Mouse (Mus musculus): ENCODE measurements at regions not wholly inside any gene's neighbourhood (a gene's known extent, or its start where the extent isn't known, plus 50 kb on each side); places are given as distances from the start of the nearest gene placed in this dataset.

DNA sequence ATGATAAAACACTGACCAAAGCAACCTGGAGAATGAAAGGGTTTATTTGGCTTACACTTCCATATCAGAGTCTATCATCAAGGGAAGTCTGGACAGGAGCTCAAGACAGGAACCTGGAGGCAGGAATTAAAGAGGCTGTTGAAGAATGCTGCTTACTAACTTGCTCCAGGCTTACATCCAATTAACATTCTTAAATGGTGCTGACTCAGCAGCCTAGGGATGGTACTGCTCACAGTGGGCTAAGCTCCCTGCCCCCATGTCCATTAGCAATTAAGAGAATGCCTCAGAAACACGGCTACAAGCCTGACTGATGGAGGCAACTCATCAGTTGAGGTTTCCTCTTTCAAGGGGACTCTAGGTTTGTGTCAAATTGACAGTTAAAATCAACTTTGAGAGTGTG lies 153.3 kb upstream of the Jun start:
- H3K27ac ChIP-seq (ENCODE audit: low read length): no peak overlapping the region

DNA sequence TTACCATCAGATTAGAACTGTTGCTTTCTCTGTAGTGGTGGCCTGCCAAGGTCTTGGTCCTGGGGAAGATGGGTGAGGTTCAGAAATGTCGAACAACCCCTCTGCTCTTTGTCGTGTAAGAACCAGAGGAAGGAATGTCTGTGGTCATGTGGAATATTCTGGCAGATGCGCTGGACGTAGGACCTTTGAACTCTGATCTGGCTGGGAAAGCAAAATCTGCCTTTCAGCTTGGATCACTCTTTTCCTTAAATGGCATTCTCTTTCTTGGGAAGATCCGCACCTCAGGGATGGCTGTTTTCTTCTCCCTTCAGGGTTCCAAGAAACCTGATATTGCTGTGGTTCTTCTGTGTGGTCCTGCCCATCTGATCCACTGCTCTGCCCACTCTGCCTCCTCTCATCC lies 155.8 kb upstream of the Jun start:
- ATAC-seq (ENCODE audit: insufficient number of reproducible peaks, insufficient read depth, low FRiP score, low read depth): no peak
- Histone ChIP-seq H3K4me3 (ENCODE audit: low read depth, low read length) (no peak overlapping the region), H3K9ac (replicated peaks; ENCODE audit: low read depth, low read length) (no peak overlapping the region), H3K4me1 (ENCODE audit: control insufficient read depth, insufficient read depth, low read length) (no peaks in the 10 kb centered on the region), H3K27ac (ENCODE audit: low read length) (no peak overlapping the region), H3K9me3 (ENCODE audit: control insufficient read depth, low read depth, low read length) (0 out of 2 replicates have a peak, but pooled peaks cover 4% of the 10 kb centered on the region), H3K36me3 (ENCODE audit: control insufficient read depth, insufficient read depth, low read length) (no peaks in the 10 kb centered on the region), H3K27me3 (ENCODE audit: control insufficient read depth, insufficient read depth, low read length) (no peaks in the 10 kb centered on the region), H3K4me2 (replicated peaks; ENCODE audit: low read depth, low read length) (no peak overlapping the region)
- WGBS: 80% methylated on average over 5 of the region's 5 CpGs

More for the DNA sequence above, 153.3 kb upstream of the Jun start:
- Histone ChIP-seq H3K36me3 (ENCODE audit: control insufficient read depth, insufficient read depth, low read length) (no peaks in the 10 kb centered on the region), H3K9me3 (ENCODE audit: control insufficient read depth, low read depth, low read length) (0 out of 2 replicates have a peak, but pooled peaks cover 4% of the 10 kb centered on the region), H3K4me2 (replicated peaks; ENCODE audit: low read depth, low read length) (no peak overlapping the region), H3K9ac (replicated peaks; ENCODE audit: low read depth, low read length) (no peak overlapping the region), H3K27me3 (ENCODE audit: control insufficient read depth, insufficient read depth, low read length) (no peaks in the 10 kb centered on the region), H3K4me3 (ENCODE audit: low read depth, low read length) (no peak overlapping the region), H3K4me1 (ENCODE audit: control insufficient read depth, insufficient read depth, low read length) (no peaks in the 10 kb centered on the region)
- WGBS: 67% methylated on average over 1 of the region's 1 CpGs
- no peak for ATAC-seq (ENCODE audit: insufficient number of reproducible peaks, insufficient read depth, low FRiP score, low read depth)

DNA sequence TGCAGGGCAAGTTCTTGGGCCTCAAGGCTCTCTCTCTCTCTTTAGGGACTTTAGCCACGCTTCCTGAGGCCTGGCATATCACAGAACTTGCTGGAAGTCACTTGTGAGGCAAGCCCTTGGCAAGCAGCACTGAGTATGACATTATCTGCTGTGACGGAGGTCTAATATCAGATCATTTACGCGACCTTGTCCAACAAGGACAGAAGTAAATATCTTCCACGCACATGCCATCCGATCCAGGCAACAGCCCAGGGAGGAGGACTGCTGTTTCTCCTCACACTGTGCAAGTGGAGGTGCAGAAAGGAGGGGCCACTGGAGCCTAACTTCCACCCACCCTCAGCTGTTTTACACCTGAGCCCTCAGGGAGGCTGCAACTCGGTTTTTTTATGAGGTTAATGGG lies 156.8 kb upstream of the Jun start:
- WGBS: 64% methylated on average over 7 of the region's 7 CpGs
- Histone ChIP-seq H3K9me3 (ENCODE audit: control insufficient read depth, low read depth, low read length) (0 out of 2 replicates have a peak, but pooled peaks cover 4% of the 10 kb centered on the region), H3K4me1 (ENCODE audit: control insufficient read depth, insufficient read depth, low read length) (no peaks in the 10 kb centered on the region), H3K27ac (ENCODE audit: low read length) (no peak overlapping the region), H3K9ac (replicated peaks; ENCODE audit: low read depth, low read length) (no peak overlapping the region), H3K4me2 (replicated peaks; ENCODE audit: low read depth, low read length) (no peak overlapping the region), H3K36me3 (ENCODE audit: control insufficient read depth, insufficient read depth, low read length) (no peaks in the 10 kb centered on the region), H3K27me3 (ENCODE audit: control insufficient read depth, insufficient read depth, low read length) (no peaks in the 10 kb centered on the region), H3K4me3 (ENCODE audit: low read depth, low read length) (no peak overlapping the region)
- no peak for ATAC-seq (ENCODE audit: insufficient number of reproducible peaks, insufficient read depth, low FRiP score, low read depth)

DNA sequence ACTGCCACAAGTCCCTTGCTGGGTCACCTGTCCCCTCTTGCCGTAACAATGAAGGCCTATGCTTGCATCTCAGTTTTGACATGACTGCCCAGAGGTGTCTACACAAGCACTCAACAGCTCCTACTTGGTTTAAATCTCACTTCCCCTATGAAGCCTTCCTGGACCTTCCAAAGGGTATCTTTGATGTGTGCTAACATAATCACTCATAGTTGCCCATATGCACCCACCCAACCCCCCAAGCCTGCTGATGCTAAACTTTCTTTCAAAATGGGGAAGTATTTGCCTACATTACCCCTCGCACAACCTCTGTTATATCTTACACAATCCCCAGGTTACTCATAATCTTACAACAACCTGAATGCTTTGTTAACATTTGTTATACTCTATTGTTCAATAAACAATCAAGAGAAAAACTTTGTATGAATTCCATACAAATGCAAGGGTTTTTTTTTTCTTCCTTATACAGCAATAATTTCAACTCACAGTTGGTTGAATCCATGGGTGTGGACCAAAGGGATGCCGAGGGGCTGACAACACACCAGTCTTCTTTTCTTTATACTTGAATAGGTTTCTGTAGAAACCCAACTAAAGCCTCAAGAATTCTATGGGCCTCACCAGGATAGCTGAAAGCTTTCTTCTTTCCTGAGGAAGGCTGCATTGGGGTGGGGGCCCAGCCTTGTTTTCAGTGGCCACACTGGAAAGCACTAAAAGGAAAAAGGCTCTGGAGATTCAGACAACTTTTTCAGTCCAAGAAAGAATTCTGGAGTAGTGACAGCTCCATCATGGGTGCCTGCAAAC lies 157.5 kb upstream of the Jun start:
- 0 out of 2 replicates have a peak, but pooled peaks cover 4% of the 10 kb centered on the region for H3K9me3 ChIP-seq (ENCODE audit: control insufficient read depth, low read depth, low read length)
- no peaks in the 10 kb centered on the region for H3K27me3 ChIP-seq (ENCODE audit: control insufficient read depth, insufficient read depth, low read length)
- 87% methylated on average over 3 of the region's 3 CpGs for WGBS
- H3K36me3 ChIP-seq (ENCODE audit: control insufficient read depth, insufficient read depth, low read length): no peaks in the 10 kb centered on the region
- no peak for ATAC-seq (ENCODE audit: insufficient number of reproducible peaks, insufficient read depth, low FRiP score, low read depth)
- no peaks in the 10 kb centered on the region for H3K4me1 ChIP-seq (ENCODE audit: control insufficient read depth, insufficient read depth, low read length)
- no peak overlapping the region for H3K4me2 ChIP-seq (replicated peaks; ENCODE audit: low read depth, low read length)
- no peak overlapping the region for H3K4me3 ChIP-seq (ENCODE audit: low read depth, low read length)
- H3K27ac ChIP-seq (ENCODE audit: low read length): no peak overlapping the region
- H3K9ac ChIP-seq (replicated peaks; ENCODE audit: low read depth, low read length): no peak overlapping the region

DNA sequence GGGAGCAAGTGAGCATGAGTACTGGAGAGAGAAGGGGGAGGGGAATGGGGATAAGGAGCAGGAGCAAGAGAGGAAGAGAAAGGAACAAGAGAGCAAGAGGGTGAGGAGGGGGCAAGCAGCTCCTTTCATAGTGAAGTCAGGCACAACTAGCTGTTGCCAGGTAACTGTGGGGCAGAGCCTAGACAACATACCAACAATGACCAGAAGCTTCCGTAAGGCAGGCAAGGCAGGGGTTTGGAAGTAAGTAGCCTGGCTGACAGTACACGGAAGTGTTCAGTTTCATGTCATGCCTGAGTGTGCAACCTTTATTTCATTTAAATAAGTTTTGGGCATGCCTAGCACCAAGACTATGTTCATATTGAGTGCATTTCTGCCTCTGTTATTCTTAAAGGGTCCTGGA lies 160.5 kb upstream of the Jun start:
- Histone ChIP-seq H3K36me3 (ENCODE audit: control insufficient read depth, insufficient read depth, low read length) (no peaks in the 10 kb centered on the region), H3K9me3 (ENCODE audit: control insufficient read depth, low read depth, low read length) (no peaks in the 10 kb centered on the region), H3K4me3 (ENCODE audit: low read depth, low read length) (no peak overlapping the region), H3K9ac (replicated peaks; ENCODE audit: low read depth, low read length) (no peak overlapping the region), H3K27me3 (ENCODE audit: control insufficient read depth, insufficient read depth, low read length) (no peaks in the 10 kb centered on the region), H3K4me1 (ENCODE audit: control insufficient read depth, insufficient read depth, low read length) (no peaks in the 10 kb centered on the region), H3K27ac (ENCODE audit: low read length) (no peak overlapping the region), H3K4me2 (replicated peaks; ENCODE audit: low read depth, low read length) (no peak overlapping the region)
- no peak for ATAC-seq (ENCODE audit: insufficient number of reproducible peaks, insufficient read depth, low FRiP score, low read depth)
- WGBS: 81% methylated on average over 2 of the region's 2 CpGs

DNA sequence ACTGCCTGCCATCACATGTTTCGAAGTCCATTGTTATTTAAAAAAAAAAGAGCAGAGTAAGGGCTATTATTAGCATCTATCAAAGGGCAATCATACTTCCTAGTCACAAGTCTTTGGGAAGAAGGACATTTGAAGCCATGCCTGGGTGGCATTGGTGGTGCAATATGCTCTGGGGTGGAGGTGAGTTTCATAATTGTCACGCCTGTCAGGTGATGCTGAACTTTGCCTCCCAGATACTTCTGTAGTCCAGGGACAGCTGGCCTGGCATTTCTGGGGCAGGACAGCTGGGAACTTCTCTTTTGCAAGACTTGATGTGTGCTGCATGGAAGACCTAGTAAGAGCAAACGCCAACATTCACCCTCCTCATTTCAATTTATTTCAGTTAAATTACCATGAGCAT lies 161.0 kb upstream of the Jun start:
- Histone ChIP-seq H3K4me1 (ENCODE audit: control insufficient read depth, insufficient read depth, low read length) (no peaks in the 10 kb centered on the region), H3K27ac (ENCODE audit: low read length) (no peak overlapping the region), H3K27me3 (ENCODE audit: control insufficient read depth, insufficient read depth, low read length) (no peaks in the 10 kb centered on the region), H3K9me3 (ENCODE audit: control insufficient read depth, low read depth, low read length) (no peaks in the 10 kb centered on the region), H3K4me3 (ENCODE audit: low read depth, low read length) (no peak overlapping the region), H3K4me2 (replicated peaks; ENCODE audit: low read depth, low read length) (no peak overlapping the region), H3K36me3 (ENCODE audit: control insufficient read depth, insufficient read depth, low read length) (no peaks in the 10 kb centered on the region), H3K9ac (replicated peaks; ENCODE audit: low read depth, low read length) (no peak overlapping the region)
- no peak for ATAC-seq (ENCODE audit: insufficient number of reproducible peaks, insufficient read depth, low FRiP score, low read depth)
- 84% methylated on average over 3 of the region's 3 CpGs for WGBS

DNA sequence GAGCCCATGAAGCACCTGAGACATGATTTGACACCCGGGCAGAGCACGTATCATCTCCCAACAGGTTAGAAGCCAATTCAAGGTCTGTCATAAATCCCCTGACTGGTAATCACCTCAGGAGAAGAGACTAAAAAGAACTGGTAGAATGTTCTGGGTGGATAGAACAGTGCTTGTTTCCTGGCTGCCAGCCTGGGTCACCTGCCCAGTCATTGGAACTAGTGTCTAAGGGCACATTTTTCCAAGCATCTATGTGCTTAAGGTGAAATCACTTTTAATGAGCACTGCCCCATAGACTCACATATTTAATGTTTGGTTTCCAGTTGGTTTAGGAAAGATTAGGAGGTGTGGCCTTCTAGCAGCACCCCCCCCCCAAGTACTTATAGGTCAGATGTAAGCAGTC lies 162.0 kb upstream of the Jun start:
- Histone ChIP-seq H3K27ac (ENCODE audit: low read length) (no peak overlapping the region), H3K4me2 (replicated peaks; ENCODE audit: low read depth, low read length) (no peak overlapping the region), H3K9ac (replicated peaks; ENCODE audit: low read depth, low read length) (no peak overlapping the region), H3K4me1 (ENCODE audit: control insufficient read depth, insufficient read depth, low read length) (no peaks in the 10 kb centered on the region), H3K9me3 (ENCODE audit: control insufficient read depth, low read depth, low read length) (no peaks in the 10 kb centered on the region), H3K4me3 (ENCODE audit: low read depth, low read length) (no peak overlapping the region), H3K36me3 (ENCODE audit: control insufficient read depth, insufficient read depth, low read length) (no peaks in the 10 kb centered on the region), H3K27me3 (ENCODE audit: control insufficient read depth, insufficient read depth, low read length) (no peaks in the 10 kb centered on the region)
- WGBS: 97% methylated on average over 2 of the region's 2 CpGs
- no peak for ATAC-seq (ENCODE audit: insufficient number of reproducible peaks, insufficient read depth, low FRiP score, low read depth)

DNA sequence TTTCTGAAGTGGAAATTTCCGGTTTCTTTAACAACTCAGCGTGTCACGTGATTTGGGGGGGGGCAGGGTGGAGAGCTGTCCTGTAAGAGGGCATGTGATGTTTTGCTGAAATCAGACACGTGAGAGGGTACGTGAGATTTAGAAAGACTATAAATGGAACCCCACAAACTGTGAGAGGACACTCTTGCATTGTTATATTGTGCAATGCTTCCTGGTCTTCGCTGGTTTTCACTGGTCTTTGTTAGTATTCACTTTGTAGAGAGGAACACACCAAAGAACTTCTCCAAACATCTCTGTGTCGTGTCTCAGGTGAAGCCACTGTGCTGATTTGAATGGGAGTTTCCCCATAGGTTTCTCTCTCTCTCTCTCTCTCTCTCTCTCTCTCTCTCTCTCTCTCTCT lies 163.2 kb upstream of the Jun start:
- H3K9ac ChIP-seq (replicated peaks; ENCODE audit: low read depth, low read length): no peak overlapping the region
- WGBS: 88% methylated on average over 7 of the region's 7 CpGs
- no peak for ATAC-seq (ENCODE audit: insufficient number of reproducible peaks, insufficient read depth, low FRiP score, low read depth)
- H3K4me1 ChIP-seq (ENCODE audit: control insufficient read depth, insufficient read depth, low read length): no peaks in the 10 kb centered on the region
- no peaks in the 10 kb centered on the region for H3K27me3 ChIP-seq (ENCODE audit: control insufficient read depth, insufficient read depth, low read length)
- H3K4me2 ChIP-seq (replicated peaks; ENCODE audit: low read depth, low read length): no peak overlapping the region
- no peaks in the 10 kb centered on the region for H3K36me3 ChIP-seq (ENCODE audit: control insufficient read depth, insufficient read depth, low read length)
- H3K9me3 ChIP-seq (ENCODE audit: control insufficient read depth, low read depth, low read length): no peaks in the 10 kb centered on the region
- no peak overlapping the region for H3K27ac ChIP-seq (ENCODE audit: low read length)
- no peak overlapping the region for H3K4me3 ChIP-seq (ENCODE audit: low read depth, low read length)

DNA sequence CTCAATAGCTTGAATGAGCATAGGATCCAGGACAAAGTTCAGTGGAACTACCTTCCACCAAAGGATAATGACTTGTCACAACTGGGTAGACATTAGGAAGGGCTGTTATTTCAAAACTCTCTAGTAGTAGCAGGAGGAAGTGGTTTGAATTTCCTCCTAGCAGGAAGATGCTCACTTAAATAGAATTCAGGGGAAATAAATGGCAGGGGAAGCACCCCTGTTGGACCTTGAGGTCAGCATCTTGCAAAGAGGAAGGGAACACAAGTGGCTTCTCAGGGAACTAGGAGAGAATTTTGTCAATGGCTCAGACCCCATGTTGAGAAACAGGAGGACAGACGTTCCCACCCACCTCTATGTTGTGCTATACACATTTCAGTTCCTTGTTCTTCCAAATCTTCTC lies 178.4 kb upstream of the Jun start:
- Histone ChIP-seq H3K4me3 (ENCODE audit: low read depth, low read length) (no peak overlapping the region), H3K9me3 (ENCODE audit: control insufficient read depth, low read depth, low read length) (no peaks in the 10 kb centered on the region), H3K36me3 (ENCODE audit: control insufficient read depth, insufficient read depth, low read length) (no peaks in the 10 kb centered on the region), H3K4me2 (replicated peaks; ENCODE audit: low read depth, low read length) (no peak overlapping the region), H3K27me3 (ENCODE audit: control insufficient read depth, insufficient read depth, low read length) (no peaks in the 10 kb centered on the region), H3K4me1 (ENCODE audit: control insufficient read depth, insufficient read depth, low read length) (no peaks in the 10 kb centered on the region), H3K27ac (ENCODE audit: low read length) (no peak overlapping the region), H3K9ac (replicated peaks; ENCODE audit: low read depth, low read length) (no peak overlapping the region)
- no peak for ATAC-seq (ENCODE audit: insufficient number of reproducible peaks, insufficient read depth, low FRiP score, low read depth)
- 68% methylated on average over 1 of the region's 1 CpGs for WGBS
